Mouse (Mus musculus): Measurements from ENCODE around the gene Tmem136.
A peak's percentile ranks its signal among the peaks of the same experiment; 100 is the strongest.

The Tmem136 gene

GRCm38 (mm10) chr9:43107555-43107954 is 8.8 kb downstream of the Tmem136 start:
- DNase-seq = no peak

- DNase-seq = peak; percentile 61 to 78
Measured at GRCm38 (mm10) chr9:43107187-43107517, 9.2 kb downstream of the Tmem136 start, which contains the start of gene Arhgef12. Arhgef12 (minus strand) TSS chr9:43107239.

GRCm38 (mm10) chr9:43106426-43107186 is 9.8 kb downstream of the Tmem136 start:
- peak; percentile 74 to 76 for DNase-seq

GRCm38 (mm10) chr9:43105664-43106361 is 10.6 kb downstream of the Tmem136 start:
- peak; percentile 94 to 97 for DNase-seq

- DNase-seq = peak; percentile 66 to 77
Measured at GRCm38 (mm10) chr9:43104873-43105663, 11.3 kb downstream of the Tmem136 start.

GRCm38 (mm10) chr9:43104526-43104872 is 11.9 kb downstream of the Tmem136 start:
- no peak for DNase-seq

- no peak for DNase-seq
Measured at GRCm38 (mm10) chr9:43103675-43104299, 12.6 kb downstream of the Tmem136 start.

GRCm38 (mm10) chr9:43102931-43103330 is 13.4 kb downstream of the Tmem136 start:
- no peak for DNase-seq

GRCm38 (mm10) chr9:43101936-43102595 is 14.3 kb downstream of the Tmem136 start:
- no peak for DNase-seq

GRCm38 (mm10) chr9:43098922-43099321 is 17.4 kb downstream of the Tmem136 start:
- DNase-seq = no peak

- DNase-seq = no peak
Measured at GRCm38 (mm10) chr9:43097801-43098557, 18.4 kb downstream of the Tmem136 start.

GRCm38 (mm10) chr9:43096337-43096736 is 20.0 kb downstream of the Tmem136 start:
- DNase-seq = no peak

- DNase-seq = no peak
Measured at GRCm38 (mm10) chr9:43094828-43095227, 21.5 kb downstream of the Tmem136 start.

GRCm38 (mm10) chr9:43093803-43094202 is 22.6 kb downstream of the Tmem136 start:
- DNase-seq = peak; percentile 38 to 43

GRCm38 (mm10) chr9:43085686-43086285 is 30.6 kb downstream of the Tmem136 start:
- DNase-seq = no peak

GRCm38 (mm10) chr9:43084496-43085362 is 31.6 kb downstream of the Tmem136 start:
- DNase-seq = no peak

- DNase-seq = no peak
Measured at GRCm38 (mm10) chr9:43083441-43084055, 32.8 kb downstream of the Tmem136 start.

GRCm38 (mm10) chr9:43078711-43079110 is 37.7 kb downstream of the Tmem136 start:
- no peak for DNase-seq

GRCm38 (mm10) chr9:43076163-43076562 is 40.2 kb downstream of the Tmem136 start:
- DNase-seq = no peak

GRCm38 (mm10) chr9:43074611-43075010 is 41.8 kb downstream of the Tmem136 start:
- DNase-seq = no peak
